Mouse (Mus musculus): ENCODE results near the gene Lrrc59.

The Lrrc59 gene

GRCm38 (mm10) chr11:94629199-94629883 lies at the start of gene Lrrc59:
Gene Lrrc59 (plus strand): TSS chr11:94629767.
- DNase-seq = peak; percentile 96 to 97

DNA sequence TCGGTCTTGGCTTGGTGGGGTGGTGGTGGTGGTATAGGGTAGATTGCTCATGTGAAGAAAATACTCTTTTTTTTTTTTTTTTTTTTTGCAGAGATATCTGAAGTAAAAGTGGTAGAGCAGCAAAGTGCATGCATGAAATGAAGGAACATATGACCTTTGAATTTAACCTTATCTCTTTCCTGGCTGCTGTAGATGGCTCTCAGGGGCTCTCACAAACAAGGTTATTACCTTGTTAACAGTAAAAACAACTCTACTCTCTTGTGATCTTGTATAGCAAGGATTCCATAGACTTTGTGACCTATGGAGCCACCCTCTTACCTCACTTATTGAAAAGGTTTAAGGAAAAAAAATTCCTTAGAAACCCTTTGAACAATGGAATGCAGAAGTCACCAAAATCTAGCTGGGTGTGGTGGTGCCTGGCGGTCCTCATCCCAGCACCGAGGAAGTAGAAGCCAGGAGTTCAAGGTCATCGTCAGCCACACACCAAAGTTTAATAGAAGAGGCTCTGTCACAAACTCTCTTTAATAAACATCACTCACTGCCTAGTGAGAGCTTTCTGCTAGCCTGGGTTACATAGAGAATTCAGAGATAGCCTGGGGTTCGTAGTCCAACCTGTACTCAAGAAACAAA lies 49.3 kb upstream of the Lrrc59 start:
- DNase-seq = no peak

DNA sequence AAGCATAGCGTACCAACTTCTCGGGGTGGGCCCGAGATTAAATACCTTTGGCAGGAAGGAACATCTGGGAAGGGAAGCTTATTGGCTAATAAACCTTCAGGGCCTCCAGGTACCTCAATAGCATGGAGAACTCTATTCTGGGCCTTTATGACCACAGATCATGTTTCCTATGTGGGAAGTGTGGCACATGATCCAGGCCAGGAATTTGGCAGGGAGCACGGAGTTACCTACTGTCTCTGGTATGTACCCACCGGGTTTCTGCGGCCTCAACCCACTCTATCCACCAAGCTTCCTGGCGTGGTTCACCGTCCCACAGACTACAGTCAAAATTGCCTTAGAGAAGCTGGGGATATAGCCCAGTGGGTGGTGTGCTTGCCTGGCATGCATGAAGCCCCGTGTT lies 44.5 kb upstream of the Lrrc59 start:
- no peak for DNase-seq

- DNase-seq = no peak
Measured at GRCm38 (mm10) chr11:94587511-94587910, 42.1 kb upstream of the Lrrc59 start.

GRCm38 (mm10) chr11:94596311-94596852 lies 33.2 kb upstream of the Lrrc59 start:
- no peak for DNase-seq

DNA sequence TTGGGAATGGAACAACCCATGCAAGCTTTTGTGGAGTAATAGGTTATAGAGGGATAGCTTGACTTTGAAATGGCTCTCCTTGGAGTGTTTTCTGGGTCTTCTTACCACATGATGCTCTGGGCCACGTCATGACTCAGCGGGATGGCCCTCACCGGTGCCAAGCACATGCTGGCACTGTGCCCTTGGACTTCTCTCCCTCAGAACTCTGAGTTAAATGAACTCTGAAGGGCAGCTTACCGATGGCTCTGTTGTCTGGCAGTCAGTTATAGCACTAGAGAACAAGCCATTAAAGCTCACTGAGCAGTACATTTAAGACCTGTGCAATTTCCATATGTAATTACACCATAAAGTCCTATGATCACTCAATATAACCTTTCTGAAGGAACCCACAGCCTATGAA lies 32.2 kb upstream of the Lrrc59 start:
- peak; percentile 37 to 57 for DNase-seq

GRCm38 (mm10) chr11:94598437-94599120 lies 31.0 kb upstream of the Lrrc59 start:
- no peak for DNase-seq

DNA sequence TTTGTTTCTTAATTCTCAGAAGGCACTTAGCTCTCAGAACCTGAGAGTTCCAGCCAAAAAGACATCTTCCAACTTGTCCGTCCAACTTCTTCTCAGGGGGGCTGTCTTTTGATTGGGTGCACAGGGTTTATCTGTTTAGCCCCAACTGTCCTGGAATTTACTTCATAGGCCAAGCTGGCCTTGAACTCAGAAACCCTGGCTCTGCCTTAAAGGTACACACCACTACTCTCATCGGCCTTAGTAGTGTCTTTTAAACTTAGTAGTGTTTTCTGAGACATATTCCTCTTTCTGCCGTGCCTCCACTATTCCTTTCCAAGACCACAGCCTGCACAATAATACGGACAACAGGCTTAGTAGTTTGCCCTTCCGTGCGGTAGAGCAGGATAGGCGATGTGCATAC lies 29.1 kb upstream of the Lrrc59 start:
- no peak for DNase-seq

- peak; percentile 41 to 51 for DNase-seq
Measured at GRCm38 (mm10) chr11:94601321-94602281, 28.0 kb upstream of the Lrrc59 start, which contains the start of gene Acsf2. Gene Acsf2 (minus strand): TSS chr11:94601871.

- DNase-seq = no peak
Measured at GRCm38 (mm10) chr11:94602356-94602955, 27.1 kb upstream of the Lrrc59 start.

DNA sequence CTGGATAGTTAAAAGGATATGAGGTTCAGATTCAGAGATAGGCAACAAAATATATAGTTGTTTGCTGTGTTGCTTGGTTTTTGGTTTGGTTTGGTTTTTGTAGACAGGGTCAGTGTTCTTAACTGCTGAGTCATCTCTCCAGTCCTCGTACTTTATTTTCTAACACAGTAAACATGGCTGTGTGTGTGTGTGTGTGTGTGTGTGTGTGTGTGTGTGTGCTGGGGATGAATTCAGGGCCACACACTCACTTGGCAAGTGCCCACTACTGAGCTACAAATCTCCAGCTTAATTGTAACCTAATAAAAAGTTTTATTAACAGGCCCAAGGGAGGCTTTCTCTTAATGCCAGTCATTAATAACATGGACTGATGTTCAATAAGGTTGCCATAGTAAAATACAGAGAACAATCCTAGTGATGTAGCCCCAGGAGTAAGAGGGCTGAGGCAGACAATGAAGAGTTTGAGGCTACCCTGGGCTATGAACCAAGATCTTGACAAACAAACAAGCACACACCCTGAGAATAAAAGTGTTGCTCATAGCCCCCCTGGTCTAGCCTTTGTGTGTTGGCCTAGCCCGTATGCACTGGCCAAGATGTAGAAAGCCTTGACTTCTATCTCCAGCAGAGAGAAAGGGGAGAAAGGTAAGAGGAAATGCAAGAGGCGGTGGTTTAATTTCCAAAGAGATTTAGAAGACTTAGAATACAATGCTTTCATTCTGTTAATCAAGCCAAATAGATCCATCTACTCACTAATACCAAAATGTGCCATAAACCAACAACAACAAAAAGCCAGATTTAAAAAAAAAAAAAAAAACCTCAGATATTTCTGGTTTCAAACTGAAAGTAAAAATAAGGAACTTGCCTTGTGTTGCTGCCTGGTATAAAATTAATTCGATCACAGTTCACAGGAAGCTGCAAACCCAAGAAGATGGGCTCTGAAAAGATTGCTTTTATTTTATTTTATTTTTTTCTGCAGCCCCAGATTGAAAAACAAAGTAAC lies 18.5 kb upstream of the Lrrc59 start:
- DNase-seq = no peak

DNA sequence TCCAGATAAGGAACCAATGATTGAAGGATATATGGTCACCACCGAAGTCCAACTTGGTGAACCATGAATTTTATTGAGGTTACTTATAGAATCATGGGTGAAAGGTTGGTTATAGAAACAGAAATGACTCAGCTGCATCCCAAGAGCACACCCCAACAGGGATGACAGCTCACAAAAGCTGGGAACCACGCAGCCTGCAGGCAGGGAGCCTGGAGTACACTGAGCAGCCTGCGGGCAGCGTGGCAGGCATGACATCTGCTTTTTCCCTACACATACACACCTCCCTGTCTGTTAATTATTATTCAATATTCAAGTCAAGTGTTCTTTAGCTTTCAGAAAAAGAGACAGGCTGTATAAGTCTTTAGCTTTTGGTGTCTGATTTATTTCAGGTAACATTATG lies 15.0 kb upstream of the Lrrc59 start:
- DNase-seq = no peak

- no peak for DNase-seq
Measured at GRCm38 (mm10) chr11:94615494-94615893, 14.1 kb upstream of the Lrrc59 start.

DNA sequence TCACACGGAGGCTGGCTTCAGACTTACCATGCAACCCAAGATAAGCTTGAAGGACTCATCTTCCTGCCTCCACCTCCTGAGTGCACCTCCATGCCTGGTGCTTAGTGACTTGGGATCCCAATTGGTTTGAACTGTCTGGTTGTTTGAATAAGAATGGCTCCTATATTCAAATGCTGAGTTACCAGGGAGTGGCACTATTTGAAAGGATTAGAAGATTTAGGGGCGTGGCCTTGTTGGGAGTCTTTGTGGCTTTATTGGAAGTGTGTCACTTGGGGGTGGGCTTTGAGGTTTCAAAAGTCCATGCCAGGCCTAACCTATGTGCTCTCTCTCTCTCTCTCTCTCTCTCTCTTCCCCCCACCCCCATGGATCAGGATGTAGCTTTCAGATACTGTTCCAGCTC lies 11.9 kb upstream of the Lrrc59 start:
- no peak for DNase-seq

DNA sequence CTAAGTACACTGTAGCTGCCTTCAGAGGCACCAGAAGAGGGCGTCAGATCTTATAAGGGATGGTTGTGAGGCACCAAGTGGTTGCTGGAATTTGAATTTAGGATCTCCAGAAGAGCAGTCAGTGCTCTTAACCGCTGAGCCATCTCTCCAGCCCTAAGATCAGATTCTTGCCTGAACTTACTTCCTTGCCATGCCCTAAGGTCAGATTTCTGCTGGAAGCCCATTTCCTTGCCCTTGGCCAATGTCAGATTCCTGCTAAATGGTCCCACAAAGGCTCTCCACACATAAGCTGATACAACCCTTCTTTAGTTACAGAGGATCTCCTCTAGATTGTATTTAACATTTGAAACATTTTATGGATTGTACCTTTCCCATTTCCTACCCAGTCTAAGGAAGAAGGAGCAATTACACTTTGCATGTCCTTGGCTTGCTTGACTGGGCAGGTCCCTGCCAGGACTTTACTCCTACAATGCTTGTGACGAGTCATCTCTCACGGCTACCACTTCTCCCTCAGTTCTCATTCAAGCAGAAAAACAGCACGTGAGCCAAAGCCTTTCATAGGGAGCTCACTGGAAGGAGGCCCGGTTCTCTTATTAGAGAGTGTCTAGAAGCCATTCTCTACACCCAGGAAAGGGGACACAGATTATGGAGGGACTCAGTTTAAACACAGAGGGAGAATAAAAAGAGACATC lies 8.7 kb upstream of the Lrrc59 start:
- no peak for DNase-seq

DNA sequence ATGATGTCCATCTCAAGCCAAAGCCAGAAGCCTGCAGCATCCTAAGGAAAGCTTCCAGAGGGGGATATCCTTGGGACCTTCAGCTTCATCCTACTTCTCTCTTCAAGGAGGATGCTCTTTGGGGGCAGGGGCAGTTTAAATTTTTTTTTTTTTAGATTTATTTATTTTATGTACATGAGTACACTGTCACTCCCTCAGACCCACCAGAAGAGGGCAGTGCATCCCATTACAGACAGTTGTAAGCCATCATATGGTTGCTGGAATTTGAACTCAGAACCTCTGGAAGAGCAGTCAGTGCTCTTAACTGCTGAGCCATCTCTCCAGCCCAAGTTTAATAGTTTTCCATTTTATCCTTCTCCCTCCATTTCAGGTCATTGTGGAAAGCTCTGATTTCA lies 8.1 kb upstream of the Lrrc59 start:
- no peak for DNase-seq

DNA sequence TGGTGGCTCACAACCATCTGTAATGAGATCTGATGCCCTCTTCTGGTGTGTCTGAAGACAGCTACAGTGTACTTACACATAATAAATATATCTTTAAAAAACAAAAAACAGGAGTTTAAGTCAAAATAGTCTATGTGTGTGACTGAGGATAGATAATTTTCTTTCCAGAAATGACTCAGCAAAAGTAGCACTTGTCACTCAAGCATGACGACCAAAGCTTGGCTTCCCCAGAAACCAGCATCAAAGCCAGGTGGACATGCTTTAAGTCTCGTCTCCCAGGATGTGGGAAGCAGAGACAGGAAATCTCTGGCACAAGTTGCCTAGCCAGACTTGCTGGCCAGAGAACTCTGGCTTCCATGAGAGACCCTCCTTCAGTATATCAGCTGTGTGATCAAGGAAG lies 7.4 kb upstream of the Lrrc59 start:
- no peak for DNase-seq

- DNase-seq = no peak
Measured at GRCm38 (mm10) chr11:94629884-94630198, 274 bp downstream of the Lrrc59 start.

DNA sequence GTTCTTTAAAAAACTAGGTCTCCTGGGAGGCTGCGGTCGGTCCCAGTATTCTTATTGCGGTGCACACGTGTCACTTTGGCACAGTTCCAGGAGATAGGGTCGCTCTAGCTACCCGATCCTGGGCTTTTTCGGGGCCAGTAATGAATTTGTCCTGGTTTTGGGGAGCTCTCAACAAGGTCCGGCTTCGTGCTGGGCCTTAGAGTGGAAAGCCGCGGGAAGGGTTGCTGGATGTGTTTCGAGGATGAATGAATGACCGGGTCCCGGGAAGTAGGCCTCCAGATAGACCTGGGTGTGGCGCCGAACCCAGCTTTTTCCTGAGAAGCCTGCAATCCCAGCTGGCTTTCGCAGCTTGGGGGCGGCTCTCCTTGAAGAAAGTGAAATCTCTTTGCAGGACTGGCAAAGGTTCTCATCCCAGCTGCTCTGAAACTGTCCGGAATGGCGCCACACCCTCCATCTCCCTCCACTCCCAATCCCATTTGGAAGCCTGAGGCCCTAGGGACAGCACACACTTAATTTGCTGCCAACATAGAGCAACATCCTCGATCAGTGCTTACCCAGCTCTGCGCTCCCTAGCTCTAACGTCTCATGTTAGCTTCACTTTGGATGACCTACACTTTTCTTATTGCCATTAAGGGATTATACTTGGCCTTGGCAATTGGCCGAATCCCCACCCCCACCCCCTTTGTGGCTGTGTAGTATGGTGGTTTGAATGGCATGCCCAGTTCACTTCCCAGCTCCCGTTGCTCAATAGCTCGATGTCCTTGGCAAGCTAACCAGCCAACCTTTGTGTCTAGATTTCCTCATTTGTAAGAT lies 838 bp downstream of the Lrrc59 start:
- DNase-seq = peak; percentile 39 to 45

Measured in cerebellum, postnatal 14 days (tissue).